ENCODE assay signal across 19 mouse cellular contexts in the genomic region with DNA sequence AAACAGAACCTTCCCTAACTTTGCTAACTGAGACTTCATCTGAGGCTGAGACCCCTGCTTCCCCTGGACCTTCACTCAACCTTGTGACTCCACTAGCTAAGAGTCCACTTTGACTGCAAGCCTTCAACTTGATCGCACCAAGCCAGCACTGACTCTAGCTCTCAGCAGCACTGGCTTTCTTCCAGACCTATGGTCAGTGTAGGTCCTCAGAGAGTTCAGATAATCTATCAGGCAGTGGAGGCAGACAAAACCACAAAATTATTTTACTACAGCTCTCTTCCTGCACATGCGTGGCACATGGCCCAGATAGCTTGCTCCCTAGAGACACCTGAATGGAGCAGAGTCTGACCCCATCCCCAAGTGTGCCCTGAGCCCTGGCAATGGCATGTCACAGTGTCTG.
A peak's percentile ranks its signal among the peaks of the same experiment; 100 is the strongest.
DNase-seq lines count a peak whose midpoint lies in the region; ATAC-seq and TF ChIP-seq lines count a peak whose summit lies in the region.
"Had no signal": no experiment of that assay in that cellular context is flagged by ENCODE, and none has a peak within 500 bp of the region (broad histone marks: within the 10 kb centered on the region; RNA-seq: fewer than 3 reads in every experiment).

No protein-coding gene starts in this region.

- no peaks in the 10 kb centered on the region for H3K9me3 ChIP-seq in heart, embryonic 10.5 days
- no peaks in the 10 kb centered on the region for H3K9me3 ChIP-seq in liver, embryonic 12.5 days (replicated peaks)
- H3K9me3 ChIP-seq: forebrain, embryonic 13.5 days; limb, embryonic 15.5 days; megakaryocyte, embryonic 14.5 days; midbrain, embryonic 15.5 days; stomach, embryonic 15.5 days had no signal

- H3K27ac ChIP-seq in heart, adult 2 months: no peak overlapping the region
- no peak overlapping the region for H3K27ac ChIP-seq in heart, embryonic 10.5 days
- no peak overlapping the region for H3K27ac ChIP-seq in liver, embryonic 12.5 days
- H3K27ac ChIP-seq: forebrain, embryonic 13.5 days; limb, embryonic 15.5 days; midbrain, embryonic 15.5 days; stomach, embryonic 15.5 days had no signal

- no peaks in the 10 kb centered on the region for H3K27me3 ChIP-seq in heart, adult 2 months (ENCODE audit: control insufficient read depth, insufficient read depth, low read length)
- peaks cover 7% of the 10 kb centered on the region; the same call in 1 of the 2 replicates for H3K27me3 ChIP-seq in heart, embryonic 10.5 days (ENCODE audit: insufficient read depth, poor library complexity, severe bottlenecking)
- no peaks in the 10 kb centered on the region for H3K27me3 ChIP-seq in liver, embryonic 12.5 days (replicated peaks)
- H3K27me3 ChIP-seq: forebrain, embryonic 13.5 days; limb, embryonic 15.5 days; midbrain, embryonic 15.5 days; stomach, embryonic 15.5 days had no signal

- no peak overlapping the region for H3K4me2 ChIP-seq in liver, embryonic 12.5 days
- H3K4me2 ChIP-seq: forebrain, embryonic 13.5 days; limb, embryonic 15.5 days; midbrain, embryonic 15.5 days; stomach, embryonic 15.5 days had no signal

- no peak for ATAC-seq in liver, embryonic 12.5 days
- ATAC-seq: activated CD4-positive, CD25-positive, alpha-beta regulatory T cell, adult 4 months; forebrain, embryonic 13.5 days; midbrain, embryonic 15.5 days had no signal

- WGBS in heart, adult 2 months: 23% methylated on average over 2 of the region's 2 CpGs
- 60% methylated on average over 2 of the region's 2 CpGs for WGBS in heart, embryonic 10.5 days
- WGBS in liver, embryonic 12.5 days (ENCODE audit: insufficient replicate concordance): 47% methylated on average over 2 of the region's 2 CpGs

- H3K36me3 ChIP-seq in heart, adult 2 months (ENCODE audit: control insufficient read depth, insufficient read depth, low read length): 0 out of 2 replicates have a peak, but pooled peaks cover 2% of the 10 kb centered on the region
- H3K36me3 ChIP-seq in heart, embryonic 10.5 days: no peaks in the 10 kb centered on the region
- no peaks in the 10 kb centered on the region for H3K36me3 ChIP-seq in liver, embryonic 12.5 days
- H3K36me3 ChIP-seq: limb, embryonic 15.5 days; midbrain, embryonic 15.5 days; stomach, embryonic 15.5 days had no signal

- intact Hi-C loops in heart, adult 2 months (cut with DNase I): no loop called here
- intact Hi-C loops in heart, postnatal 10 days (cut with DNase I): no loop called here

- DNase-seq in heart, adult 2 months: peak; percentile 9 to 28
- DNase-seq in heart, embryonic 10.5 days (ENCODE audit: low spot score): no peak
- peak; percentile 7 to 14 for DNase-seq in kidney, postnatal 4 days
- no peak for DNase-seq in kidney, postnatal 14 days
- DNase-seq in NIH3T3 (ENCODE audit: low read depth): peak; percentile 80
- DNase-seq in heart, postnatal 10 days: peak; percentile 29 to 32
- DNase-seq: cerebellum, adult 11-12 months; kidney, adult 8-10 months; lung, postnatal 14 days; retina, postnatal 1 day; thymus, adult 18-20 months; thymus, postnatal 4 days had no signal

- TF ChIP-seq CTCF in heart, adult 2 months (IDR thresholded peaks at IDR 0.05): no peak

- no peak for TF ChIP-seq POLR2A in heart, adult 2 months (IDR thresholded peaks at IDR 0.05; ENCODE audit: insufficient read depth, low read depth, low read length)

- H3K4me1 ChIP-seq in heart, adult 2 months (ENCODE audit: control insufficient read depth, insufficient read depth, low read length): peaks cover 4% of the 10 kb centered on the region
- peaks cover 2% of the 10 kb centered on the region; the same call in 1 of the 2 replicates for H3K4me1 ChIP-seq in heart, embryonic 10.5 days
- no peaks in the 10 kb centered on the region for H3K4me1 ChIP-seq in liver, embryonic 12.5 days
- H3K4me1 ChIP-seq: megakaryocyte, embryonic 14.5 days; stomach, embryonic 15.5 days had no signal

- no peak overlapping the region for H3K9ac ChIP-seq in heart, adult 2 months (ENCODE audit: low read depth, low read length)
- H3K9ac ChIP-seq in liver, embryonic 12.5 days: no peak overlapping the region
- H3K9ac ChIP-seq: forebrain, embryonic 13.5 days; limb, embryonic 15.5 days; midbrain, embryonic 15.5 days; stomach, embryonic 15.5 days had no signal

- no peak overlapping the region for H3K4me3 ChIP-seq in heart, adult 2 months
- H3K4me3 ChIP-seq in heart, embryonic 10.5 days: no peak overlapping the region
- H3K4me3 ChIP-seq in liver, embryonic 12.5 days: no peak overlapping the region
- H3K4me3 ChIP-seq: forebrain, embryonic 13.5 days; limb, embryonic 15.5 days; megakaryocyte, embryonic 14.5 days; midbrain, embryonic 15.5 days; stomach, embryonic 15.5 days had no signal

- no peak for TF ChIP-seq EP300 in heart, adult 2 months (IDR thresholded peaks at IDR 0.05; ENCODE audit: insufficient read depth, low read depth, low read length)

- no peaks in the 10 kb centered on the region for H3K79me2 ChIP-seq in heart, adult 2 months (replicated peaks; ENCODE audit: control insufficient read depth, insufficient read depth, low read length)

Comparison
In these comparisons a context has a peak if more than half of its experiments do, and no peak if none do; other contexts are left out.
1. DNase-seq: peak in heart, adult 2 months (2 of 2), kidney, postnatal 4 days (2 of 2), NIH3T3 (single experiment) and heart, postnatal 10 days (2 of 2); none in heart, embryonic 10.5 days (single experiment) and kidney, postnatal 14 days (single experiment).